Mouse (Mus musculus) heart, adult 18-20 months (tissue): ENCODE data around the gene Mcoln1. TPM values are rescaled to one million over a fixed set of nuclear protein-coding genes. Genes with fewer than 3 reads are reported as not detected.

Experiments used
- DNase-seq, 2 experiments: peaks; one replicate each; pipeline ENCODE4 v3.0.0; 2021 to 2022; ENCODE audit warnings: mixed read lengths in 1 of 2
- total RNA-seq, 2 experiments: library from RNA; stranded (reverse); gene quantifications; 2 replicates each; pipeline ENCODE4 v1.2.3; 2021

Gene Mcoln1
- total RNA-seq, 2 experiments from 2014 or later = 17.8 to 21.0 TPM

DNA sequence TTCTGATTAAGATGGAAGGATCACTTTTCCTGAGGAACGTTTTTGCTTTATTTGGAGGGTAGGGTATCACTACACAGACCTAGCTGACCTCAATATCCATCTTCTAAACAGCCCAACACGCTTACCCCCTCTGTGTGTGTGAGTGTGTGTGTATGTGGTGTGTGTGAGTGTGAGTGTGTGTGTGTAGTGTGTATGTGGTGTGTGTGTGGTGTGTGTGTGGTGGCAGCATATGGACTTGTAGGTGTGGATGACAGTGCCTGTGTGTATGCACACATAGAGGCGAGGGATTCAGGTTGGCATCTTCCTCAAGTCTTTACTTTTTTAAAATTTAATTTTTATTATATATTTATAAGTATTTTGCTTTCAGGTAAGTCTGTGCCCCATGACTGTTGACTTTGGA, 1.7 kb upstream of the Mcoln1 start:
- DNase-seq = no peak

DNA sequence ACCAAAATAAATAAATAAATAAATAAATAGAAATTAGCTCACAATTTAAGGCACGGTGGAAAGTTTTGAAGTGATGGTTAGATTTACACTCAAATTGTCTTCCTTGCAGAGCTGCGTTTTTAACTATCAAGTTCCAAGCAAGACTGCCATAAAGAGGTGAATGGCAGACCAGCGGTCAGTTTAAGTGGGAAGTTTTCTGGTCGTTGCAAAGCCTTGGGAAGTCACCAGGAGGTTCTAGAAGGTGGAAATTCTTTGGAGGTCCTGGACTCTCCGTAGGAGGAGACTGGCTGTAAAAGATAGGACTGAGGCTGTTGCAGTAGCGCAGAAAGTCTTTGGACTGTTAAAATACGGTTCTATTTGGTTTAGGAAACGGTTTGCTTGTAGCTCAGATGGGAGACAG, 506 bp upstream of the Mcoln1 start:
- no peak for DNase-seq

DNA sequence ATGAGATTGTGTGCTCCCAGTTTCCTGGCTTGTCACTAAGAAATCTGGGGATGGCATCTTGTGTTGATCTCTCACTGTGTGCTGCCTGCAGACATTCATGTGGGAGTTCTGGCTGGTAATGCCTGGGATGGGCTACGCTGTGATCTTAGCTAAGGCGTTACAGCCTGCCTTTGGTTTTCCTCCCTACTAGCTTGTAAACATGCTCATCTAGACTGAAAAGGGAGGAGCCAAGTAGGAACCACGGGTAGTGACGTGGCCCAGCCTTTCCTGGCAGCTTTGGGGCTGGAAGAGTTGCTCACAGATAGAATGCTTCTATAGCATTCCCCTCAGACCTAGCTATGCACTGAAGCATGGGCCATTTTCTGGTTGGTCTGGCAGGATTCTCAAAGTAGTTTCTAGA, 2.0 kb downstream of the Mcoln1 start:
- DNase-seq = peak in 1 of 2 experiments; percentile 30

DNA sequence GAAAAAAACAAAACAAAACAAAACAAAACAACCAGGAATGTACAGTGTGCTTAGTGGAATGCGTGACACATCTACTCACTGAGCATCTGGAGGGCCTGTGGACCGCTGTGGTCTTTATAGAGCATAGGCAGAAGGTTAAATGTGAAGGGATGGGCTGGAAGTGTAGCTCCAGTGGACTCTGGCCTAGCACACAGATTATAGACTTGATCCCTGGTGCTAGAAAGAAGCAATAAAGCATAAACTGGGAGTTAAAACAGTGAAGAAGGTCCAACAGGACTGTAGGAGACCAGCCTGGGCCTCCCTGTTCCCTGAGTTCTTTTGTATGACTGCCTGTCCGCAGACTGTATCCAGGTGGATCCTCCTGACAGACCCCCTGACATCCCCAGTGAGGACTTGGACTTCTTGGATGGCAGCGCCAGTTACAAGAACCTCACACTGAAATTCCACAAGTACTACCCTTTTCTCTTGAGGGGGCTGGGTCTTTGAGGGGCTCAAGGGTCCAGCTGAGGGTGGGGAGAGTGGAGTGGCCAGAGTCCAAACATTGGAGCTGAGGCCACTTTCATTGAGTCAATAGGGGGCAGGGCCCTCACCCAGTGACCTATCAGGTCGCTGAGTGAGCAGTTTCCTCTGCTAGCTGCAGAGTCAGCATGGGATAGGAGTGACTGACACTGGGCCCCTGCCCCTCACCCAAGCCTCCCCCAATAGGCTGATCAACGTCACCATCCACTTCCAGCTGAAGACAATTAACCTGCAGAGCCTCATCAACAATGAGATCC, 7.9 kb downstream of the Mcoln1 start:
- DNase-seq = no peak

DNA sequence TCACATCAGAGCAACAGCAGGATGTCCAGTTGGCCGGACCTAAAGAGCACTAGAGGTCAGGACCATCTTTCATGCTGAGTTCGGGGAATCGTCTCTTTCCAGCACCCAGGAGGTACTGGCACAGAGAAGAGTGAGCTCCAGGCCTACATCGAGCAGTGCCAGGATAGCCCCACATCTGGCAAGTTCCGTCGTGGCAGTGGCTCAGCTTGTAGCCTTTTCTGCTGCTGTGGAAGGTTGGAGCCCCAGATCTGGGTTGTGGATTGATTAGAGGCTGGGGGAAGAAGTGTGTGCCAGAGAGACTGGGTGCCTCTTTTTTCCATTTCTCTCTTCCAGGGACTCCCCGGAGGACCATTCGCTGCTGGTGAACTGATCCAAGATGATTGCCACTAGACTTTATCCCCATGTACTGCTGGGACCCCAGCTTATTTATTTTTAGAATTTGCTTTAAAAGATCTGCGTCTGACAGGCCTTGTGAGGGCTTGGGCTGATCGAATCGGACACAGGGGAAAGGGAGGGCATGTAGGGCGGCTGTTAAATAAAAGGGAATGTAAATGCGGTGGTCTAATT, 14.5 kb downstream of the Mcoln1 start:
- no peak for DNase-seq

DNA sequence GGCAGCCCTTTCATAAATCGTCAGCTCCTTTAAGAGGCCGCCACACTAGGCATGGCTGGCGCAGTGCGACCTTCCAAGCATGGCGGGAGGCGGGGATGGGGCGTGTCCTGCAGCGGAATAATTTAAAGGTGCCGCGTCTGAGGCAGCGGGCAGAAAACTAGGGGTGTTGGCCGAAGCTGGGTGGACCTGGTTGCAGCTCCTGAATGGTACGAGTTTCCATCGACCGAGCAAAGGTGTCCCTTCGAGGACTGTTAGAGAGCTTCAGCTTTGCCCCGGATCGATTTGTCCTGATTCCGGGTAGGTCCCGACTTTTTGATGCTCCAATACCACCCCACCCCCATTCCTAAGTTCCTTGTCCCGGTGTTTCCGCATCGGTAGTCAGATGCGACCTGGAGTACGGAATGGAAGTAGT, 15.0 kb downstream of the Mcoln1 start, which contains the start of gene Pnpla6:
TSS of gene Pnpla6 (plus strand) at position 125 of the 412 bp plus-strand sequence.
- peak; percentile 93 to 95 for DNase-seq

DNA sequence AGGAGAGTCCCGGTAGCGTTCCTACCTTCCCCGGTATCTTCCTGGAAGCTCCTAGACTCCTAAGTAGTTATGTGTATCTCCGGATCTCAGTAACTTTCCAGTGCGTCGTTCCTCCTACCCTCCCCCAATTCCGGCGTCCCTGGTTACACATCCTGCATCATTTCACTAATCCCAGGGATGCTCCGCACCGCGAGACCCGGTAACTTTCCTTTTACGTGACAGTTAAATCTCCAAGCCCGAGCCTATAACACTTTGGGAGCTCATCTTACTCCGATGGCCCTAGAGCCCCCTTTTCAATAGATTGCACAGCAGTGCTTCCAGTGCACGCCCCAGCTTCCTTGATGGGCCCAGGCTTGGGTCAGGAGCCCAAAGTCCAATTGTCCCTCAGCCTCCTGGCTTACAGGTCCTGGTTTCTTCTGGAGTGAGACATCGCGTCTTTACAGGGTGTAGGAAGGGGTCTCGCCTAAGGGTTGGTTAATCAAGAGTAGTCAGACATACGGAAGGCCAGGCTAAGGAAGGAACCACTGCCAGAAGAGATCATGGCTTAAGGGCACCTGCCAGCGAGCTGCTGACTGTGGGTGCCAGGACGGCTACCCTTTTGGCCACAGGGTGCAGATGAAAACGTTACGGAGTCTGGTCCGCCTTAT, 15.6 kb downstream of the Mcoln1 start:
- peak; percentile 55 to 65 for DNase-seq

DNA sequence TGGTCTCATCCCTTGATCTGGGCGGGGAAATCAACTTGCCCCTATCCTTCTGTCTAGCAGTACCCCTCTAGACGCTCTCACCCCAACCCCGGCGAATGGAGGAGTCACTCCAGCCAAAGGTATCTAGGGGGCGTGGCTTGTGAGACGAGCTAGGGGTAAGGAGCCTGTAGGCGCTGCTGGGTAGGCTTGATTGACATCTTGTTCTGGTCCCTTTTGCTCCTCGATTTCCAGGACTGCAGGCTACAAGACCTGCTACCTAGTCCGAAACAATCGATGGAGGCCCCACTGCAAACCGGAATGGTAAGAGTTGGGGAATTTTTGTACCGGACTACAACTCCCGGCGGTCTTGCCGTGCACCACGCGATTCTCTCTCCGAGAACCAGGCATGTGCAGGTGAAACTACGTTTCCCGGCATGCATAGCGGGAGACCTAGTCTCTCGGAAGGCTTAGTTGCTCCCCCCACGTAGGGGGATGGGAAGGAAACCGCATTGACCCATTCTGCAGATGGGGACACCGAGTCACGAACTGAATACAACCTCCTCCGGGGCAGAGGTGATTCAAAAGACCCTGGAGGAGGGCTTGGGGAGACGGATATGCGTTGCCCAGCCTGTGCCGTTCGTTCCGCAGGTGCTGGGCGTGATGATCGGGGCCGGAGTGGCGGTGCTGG, 16.3 kb downstream of the Mcoln1 start:
- peak; percentile 97 for DNase-seq

DNA sequence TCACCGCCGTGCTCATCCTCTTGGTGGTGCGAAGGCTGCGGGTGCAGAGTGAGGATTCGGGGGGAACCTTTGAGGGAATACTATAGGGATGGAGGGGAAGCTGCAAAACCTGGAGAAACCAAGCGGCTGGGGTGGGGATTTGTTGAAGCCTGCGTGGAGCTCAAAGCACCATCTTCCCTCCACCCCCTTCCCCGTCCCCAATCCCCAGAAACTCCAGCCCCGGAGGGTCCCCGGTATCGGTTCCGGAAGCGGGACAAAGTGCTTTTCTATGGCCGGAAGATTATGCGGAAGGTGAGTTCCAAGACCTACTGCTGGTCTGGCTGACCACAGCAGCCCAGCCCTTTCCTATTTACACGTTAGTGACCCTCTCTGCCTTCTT, 16.8 kb downstream of the Mcoln1 start:
- DNase-seq = peak; percentile 49 to 53

DNA sequence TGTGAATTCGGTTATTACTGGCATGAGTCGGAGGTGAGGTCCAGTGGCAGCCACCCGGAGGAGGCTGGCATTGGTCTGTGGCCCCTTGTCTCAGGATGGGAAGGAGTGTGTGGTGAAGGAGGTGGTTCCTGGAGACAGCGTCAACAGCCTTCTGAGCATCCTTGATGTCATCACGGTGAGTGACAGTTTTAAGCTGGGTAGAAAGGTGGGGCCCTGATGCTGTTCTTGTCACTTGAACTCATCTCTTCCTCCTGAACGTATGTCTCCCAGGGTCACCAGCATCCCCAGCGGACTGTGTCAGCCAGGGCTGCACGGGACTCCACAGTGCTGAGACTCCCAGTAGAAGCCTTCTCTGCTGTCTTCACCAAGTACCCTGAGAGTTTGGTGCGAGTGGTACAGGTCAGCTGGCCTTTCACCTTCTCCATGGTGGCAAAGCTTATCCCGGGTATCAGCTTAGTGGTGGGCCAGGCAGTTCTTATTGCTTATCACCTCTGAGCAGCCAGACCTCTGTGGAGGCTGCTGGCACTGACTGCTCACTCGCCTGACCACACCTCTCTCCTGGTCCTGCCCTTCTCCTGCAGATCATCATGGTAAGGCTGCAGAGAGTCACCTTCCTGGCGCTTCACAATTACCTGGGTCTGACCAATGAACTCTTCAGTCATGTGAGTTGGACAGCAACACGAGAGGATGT, 21.9 kb downstream of the Mcoln1 start:
- DNase-seq = no peak

DNA sequence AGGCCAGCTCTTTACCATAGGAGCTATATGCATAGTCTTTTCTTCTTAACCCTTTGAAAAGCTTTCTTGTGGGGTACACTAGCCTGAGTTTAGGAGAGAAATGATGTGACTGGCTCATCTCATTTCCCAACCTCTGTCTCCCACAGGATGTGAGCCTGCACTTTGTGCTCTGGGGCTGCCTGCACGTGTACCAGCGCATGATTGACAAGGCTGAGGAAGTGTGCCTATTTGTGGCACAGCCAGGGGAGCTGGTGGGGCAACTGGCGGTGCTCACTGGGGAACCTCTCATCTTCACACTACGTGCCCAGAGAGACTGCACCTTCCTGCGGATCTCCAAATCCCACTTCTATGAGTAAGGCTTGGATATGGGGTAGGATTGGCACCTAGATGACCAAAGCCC, 30.6 kb downstream of the Mcoln1 start:
- no peak for DNase-seq

DNA sequence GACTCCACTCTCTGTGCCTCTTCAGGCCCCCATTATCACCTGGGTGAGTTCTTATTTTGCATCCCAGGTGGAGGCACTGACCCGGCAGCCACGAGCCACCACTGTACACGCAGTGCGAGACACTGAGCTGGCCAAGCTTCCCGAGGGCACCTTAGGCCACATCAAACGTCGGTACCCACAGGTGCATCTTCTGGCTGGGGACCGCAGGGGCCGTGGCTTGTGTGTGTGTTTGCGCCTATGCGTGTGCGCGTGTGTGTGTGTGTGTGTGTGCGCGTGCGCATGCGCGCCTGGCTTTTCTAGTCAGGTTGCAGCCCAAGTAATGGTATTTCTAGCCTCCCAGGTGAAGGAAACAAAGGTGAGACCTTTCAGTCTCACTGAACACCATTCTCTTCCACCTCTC, 31.7 kb downstream of the Mcoln1 start:
- DNase-seq = no peak

DNA sequence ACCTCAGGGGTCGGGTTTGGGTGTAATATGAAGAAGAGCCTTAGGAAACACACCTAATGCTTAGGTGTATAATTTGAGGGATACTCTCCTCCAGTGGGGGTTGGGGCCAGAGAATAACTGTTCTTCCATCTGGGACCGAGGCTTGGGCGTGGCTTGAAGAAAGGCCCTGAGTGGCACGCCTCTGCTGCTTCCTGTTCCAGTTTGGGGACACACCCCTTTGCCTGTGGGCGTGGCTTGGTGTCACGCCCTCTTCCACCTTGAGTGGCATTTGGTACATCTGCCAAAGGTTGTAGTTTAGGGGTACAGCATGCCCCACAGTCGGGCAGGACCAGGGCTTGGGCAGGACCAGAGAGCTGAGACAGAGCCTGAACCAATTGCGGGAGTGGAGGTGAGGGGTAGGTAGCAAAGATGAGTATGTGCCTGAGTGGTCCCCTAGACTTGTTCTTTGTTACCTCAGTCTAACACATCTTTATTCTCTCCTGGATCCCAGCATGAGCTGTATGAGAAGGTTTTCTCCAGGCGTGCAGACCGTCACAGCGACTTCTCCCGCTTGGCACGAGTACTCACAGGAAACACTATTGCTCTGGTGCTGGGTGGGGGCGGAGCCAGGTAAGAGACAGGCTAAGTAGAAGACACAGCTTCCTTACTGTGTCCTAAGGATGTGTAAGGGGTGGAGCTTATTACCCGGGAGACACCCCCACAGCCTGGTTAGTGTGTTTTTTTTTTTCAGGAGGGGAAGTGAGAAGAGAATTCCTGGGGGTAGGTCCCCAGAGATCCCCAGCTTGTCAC, 36.0 kb downstream of the Mcoln1 start:
- DNase-seq = no peak

DNA sequence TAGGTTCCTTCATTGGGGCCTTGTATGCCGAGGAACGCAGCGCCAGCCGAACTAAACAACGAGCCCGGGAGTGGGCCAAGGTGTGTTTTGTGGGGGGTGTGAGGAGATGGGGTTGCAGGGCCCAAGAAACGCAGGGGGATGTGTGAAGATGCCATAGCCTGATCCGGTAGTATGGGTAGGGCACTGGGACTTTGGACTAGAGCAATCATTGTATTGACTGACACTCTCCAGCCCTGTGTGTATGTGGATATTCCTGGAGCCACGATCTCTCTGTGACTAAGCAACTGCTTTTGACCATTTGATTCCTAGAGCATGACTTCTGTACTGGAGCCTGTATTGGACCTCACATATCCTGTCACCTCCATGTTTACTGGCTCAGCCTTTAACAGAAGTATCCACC, 36.7 kb downstream of the Mcoln1 start:
- DNase-seq = no peak

DNA sequence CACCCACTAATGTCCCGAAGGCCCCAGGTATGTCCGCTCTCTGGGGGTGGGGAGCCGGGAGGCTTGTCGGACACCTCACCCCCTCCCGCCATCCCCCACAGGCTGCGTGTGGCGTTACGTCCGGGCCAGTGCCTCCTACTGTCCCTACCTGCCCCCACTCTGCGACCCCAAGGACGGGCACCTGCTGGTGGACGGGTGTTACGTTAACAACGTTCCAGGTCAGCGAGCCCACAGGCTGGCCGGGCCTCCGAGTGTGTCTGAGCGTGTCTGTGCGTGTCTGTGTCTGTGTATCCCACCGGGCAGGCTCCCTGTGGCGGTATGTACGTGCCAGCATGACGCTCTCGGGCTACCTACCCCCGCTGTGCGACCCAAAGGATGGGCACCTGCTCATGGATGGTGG, 37.4 kb downstream of the Mcoln1 start:
- no peak for DNase-seq

DNA sequence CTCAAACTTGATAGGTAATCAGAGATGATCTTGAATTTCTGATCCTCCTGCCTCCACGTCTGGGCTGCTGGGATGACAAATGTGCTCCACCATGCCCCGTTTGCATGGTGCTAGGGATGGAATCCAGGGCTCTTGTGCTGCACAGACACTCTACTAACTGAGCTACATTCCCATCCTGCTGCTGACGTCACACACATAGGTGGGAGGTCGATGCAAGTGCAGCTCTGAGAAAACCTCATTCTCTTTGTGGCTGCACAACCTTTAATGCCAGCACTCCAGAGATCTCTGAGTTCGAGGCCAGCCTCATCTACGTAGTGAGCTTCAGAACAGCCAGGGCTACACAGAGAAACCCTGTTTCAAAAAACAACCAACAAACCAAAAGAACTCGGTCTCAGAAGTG, 38.9 kb downstream of the Mcoln1 start:
- no peak for DNase-seq

DNA sequence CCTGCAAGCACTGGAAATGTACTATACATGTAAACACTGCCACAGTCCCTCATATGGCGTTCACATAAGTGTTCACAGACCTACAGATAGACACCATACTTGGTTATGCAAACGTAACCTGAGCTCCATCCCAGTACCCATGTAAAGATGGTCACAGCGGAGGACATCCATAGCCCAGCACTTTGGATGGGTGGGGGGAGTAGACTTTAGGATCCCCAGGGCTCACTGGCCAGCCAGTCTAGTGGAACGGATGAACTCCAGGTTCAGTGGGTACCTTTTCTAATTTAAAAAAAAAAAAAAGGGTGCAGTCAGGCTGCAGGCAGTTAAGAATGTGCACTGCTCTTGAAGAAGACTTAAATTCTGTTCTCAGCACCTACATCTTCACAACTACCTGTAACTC, 39.8 kb downstream of the Mcoln1 start:
- no peak for DNase-seq

DNA sequence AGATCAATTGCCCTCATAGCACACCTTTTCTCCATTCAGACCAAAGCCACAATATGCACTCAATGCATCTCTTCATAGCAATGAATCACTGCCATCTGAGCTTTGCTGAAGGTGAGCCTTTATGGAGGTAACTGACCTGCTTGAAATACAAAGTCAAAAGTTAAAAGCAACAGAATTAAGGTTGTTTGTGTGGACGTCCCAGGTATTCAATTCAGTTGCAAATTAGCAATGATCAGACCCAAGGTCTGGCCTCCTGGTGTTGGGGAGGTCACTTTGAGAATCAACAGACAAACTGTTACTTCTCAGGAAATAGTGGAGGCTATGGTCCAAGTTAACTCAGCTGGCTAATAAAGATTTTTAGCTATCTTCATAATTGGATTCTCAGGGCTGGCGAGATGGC, 46.3 kb downstream of the Mcoln1 start:
- DNase-seq = no peak

DNA sequence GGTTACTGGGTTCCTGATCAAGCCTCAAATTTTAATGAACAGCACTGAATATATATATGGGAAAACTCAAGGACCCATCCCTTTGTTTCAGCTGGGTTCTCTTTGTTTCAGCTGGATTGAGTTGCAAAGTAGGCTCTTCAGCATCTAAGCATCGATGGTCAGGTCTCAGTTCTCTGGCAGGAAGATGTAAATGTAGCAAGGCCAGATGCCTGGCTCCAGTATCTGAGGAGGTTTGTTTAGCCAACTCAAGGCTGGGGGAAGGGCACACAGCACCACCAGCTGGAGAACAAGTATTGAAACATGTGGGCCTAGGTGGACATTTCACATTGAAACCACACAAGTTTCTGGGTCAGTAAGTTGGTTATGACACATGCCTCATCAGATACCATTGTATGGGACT, 52.0 kb downstream of the Mcoln1 start:
- DNase-seq = no peak

DNA sequence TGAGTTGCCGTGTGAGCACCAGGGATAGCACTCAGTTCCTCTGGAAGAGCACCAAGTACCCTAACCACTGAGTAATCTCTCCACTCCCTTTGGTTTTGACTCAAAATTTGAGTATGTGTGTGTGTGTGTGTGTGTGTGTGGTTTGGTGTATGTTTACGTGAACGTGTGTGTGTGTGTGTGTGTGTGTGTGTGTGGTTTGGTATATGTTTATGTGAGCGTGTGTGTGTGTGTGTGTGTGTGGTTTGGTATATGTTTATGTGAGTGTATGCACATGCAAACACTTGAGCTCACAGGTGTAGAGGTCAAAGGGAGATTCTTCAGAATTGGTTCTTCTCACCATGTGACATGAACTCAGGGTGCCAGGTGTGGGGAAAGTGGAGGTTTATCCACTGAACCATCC, 55.9 kb downstream of the Mcoln1 start:
- DNase-seq = no peak
